Mouse (Mus musculus) bone marrow, adult 2 months (tissue): ENCODE results near the gene Taok2.

Experiments
- CTCF ChIP-seq: fragments of 200-500 bp; IDR thresholded peaks from 2 replicates; pipeline ENCODE4 v1.5.1; 2011; ENCODE audit warnings: low read length, control low read depth; ENCODE audit not compliant: control insufficient read depth, insufficient read depth
- POLR2A ChIP-seq: fragments of 200-500 bp; IDR thresholded peaks from 2 replicates; pipeline ENCODE4 v1.6.1; 2011; ENCODE audit warnings: low read depth, mild to moderate bottlenecking, control low read depth, low read length, borderline replicate concordance; ENCODE audit not compliant: control insufficient read depth

GRCm38 (mm10) chr7:126921563-126921962, 37.1 kb upstream of the Taok2 start:
- no peak for TF ChIP-seq POLR2A
- no peak for TF ChIP-seq CTCF
